Mouse (Mus musculus) urinary bladder, postnatal 14 days (tissue): ENCODE results near the gene Gje1.

Experiments used
- DNase-seq: peaks from one replicate; pipeline ENCODE4 v3.0.0; 2021; ENCODE audit warnings: low spot score

Gje1 gene

GRCm38 (mm10) chr10:14718114-14718513, at the start of gene Gje1:
Gene Gje1, minus strand, starts transcription at chr10:14718214.
- DNase-seq, result no peak

- no peak for DNase-seq
These were observed 42.6 kb upstream of the Gje1 start for GRCm38 (mm10) chr10:14760618-14761017.

GRCm38 (mm10) chr10:14759665-14760558, 41.9 kb upstream of the Gje1 start:
- DNase-seq, result no peak

- DNase-seq, result peak; percentile 10
These were observed 16.3 kb upstream of the Gje1 start for GRCm38 (mm10) chr10:14734285-14734684.

GRCm38 (mm10) chr10:14725671-14726070, 7.7 kb upstream of the Gje1 start:
- DNase-seq, result no peak

GRCm38 (mm10) chr10:14705072-14706066, 12.6 kb downstream of the Gje1 start, which contains the start of the genes Vta1 and Nmbr:
Gene Vta1, minus strand, starts transcription at chr10:14705560.
Gene Nmbr, plus strand, starts transcription at chr10:14705591.
- peak; percentile 98 for DNase-seq

- DNase-seq, result no peak
These were observed 14.1 kb downstream of the Gje1 start for GRCm38 (mm10) chr10:14703830-14704420.

GRCm38 (mm10) chr10:14703239-14703638, 14.8 kb downstream of the Gje1 start:
- DNase-seq, result no peak

GRCm38 (mm10) chr10:14690349-14690748, 27.7 kb downstream of the Gje1 start:
- no peak for DNase-seq

GRCm38 (mm10) chr10:14688785-14689442, 29.1 kb downstream of the Gje1 start:
- no peak for DNase-seq

GRCm38 (mm10) chr10:14685663-14686062, 32.4 kb downstream of the Gje1 start:
- DNase-seq, result no peak

- DNase-seq, result no peak
These were observed 51.9 kb downstream of the Gje1 start for GRCm38 (mm10) chr10:14666147-14666546.
